Mouse (Mus musculus): ENCODE data around the gene Cox6b2.
"Not testable (repeated sequence)": the region's sequence is repeated elsewhere in the genome, so short reads cannot be mapped to it uniquely, and the experiment has no call there.

DNA sequence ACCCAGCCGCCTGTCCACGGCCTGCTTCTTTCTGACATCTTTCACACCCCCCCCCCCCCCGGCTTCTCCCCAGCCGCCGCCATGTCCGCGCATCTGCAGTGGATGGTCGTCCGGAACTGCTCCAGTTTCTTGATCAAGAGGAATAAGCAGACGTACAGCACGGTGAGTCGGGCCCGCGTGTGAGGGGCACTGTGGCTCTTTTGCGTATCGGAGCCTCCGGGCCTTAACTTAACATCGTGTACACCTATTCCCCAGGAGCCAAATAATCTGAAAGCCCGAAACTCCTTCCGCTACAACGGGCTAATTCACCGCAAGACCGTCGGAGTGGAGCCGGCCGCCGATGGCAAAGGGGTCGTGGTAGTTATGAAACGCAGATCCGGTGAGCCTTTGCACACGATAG is 40.4 kb upstream of the Cox6b2 start:
- TF ChIP-seq CTCF (IDR thresholded peaks at IDR 0.05; ENCODE audit: borderline replicate concordance, extremely low read depth, insufficient read depth, insufficient read length); POLR2A (IDR thresholded peaks at IDR 0.05; ENCODE audit: borderline replicate concordance, extremely low read depth, insufficient read depth, insufficient read length, poor library complexity, severe bottlenecking): not testable (repeated sequence)

Measured in brain, embryonic 14.5 days (tissue).